Mouse (Mus musculus): ENCODE data around the gene Nosip. TPM values are rescaled to one million over a fixed set of nuclear protein-coding genes. Genes with fewer than 3 reads are reported as not detected.
A peak's percentile ranks its signal among the peaks of the same experiment; 100 is the strongest.

The Nosip gene
- polyA plus RNA-seq, 1 experiment from 2014 or later, result 58.9 TPM

DNA sequence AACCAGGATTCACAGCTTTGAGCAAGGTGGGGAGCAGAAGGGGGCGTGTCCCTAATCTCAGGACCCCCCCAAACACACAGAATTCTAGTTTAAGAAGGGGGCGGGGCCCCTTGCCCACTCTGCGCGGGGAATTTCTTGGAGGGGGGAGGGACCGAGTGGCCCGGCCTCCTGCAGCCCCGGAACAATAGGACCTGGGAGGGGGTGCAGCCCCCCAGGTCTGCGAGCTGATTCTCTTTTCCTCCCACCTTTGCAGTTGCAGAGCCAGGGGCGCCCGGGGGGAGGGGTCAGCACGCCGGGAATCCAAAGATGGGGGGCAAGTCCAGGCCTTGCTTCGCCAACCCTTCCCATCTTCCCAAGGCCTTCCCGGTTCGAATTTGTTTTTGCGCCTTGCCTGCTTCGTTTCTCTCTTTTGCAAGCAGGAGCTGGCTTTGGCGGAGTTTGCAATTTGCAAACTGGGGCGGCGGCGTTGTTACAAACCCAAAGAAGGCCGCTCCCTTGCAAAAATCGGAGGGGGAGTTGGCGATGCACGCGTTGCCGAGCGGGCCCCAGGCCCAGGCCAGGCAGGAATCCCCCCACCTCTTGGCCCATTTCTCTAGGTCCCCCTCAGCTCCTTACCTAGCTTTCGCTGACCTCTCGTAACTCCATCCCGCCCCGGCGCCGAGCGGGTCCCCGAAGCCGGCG is 9.9 kb upstream of the Nosip start:
- Histone ChIP-seq H3K4me1 (ENCODE audit: control insufficient read depth, insufficient read depth, low read length) (peaks cover 5% of the 10 kb centered on the region; the same call in 1 of the 2 replicates), H3K36me3 (ENCODE audit: control insufficient read depth, insufficient read depth, low read length) (peaks cover 29% of the 10 kb centered on the region), H3K4me2 (peak overlapping the region; percentile 99), H3K9me3 (replicated peaks; ENCODE audit: control insufficient read depth, low read length) (no peaks in the 10 kb centered on the region), H3K4me3 (ENCODE audit: low read depth, low read length) (peak overlapping the region; percentile 85), H3K27ac (ENCODE audit: low read depth, low read length) (peak overlapping the region; percentile 99), H3K9ac (ENCODE audit: low read depth, low read length) (peak overlapping the region; percentile 93), H3K27me3 (ENCODE audit: control insufficient read depth, insufficient read depth, low read length) (no peaks in the 10 kb centered on the region)
- WGBS (ENCODE audit: insufficient replicate concordance), result under 1% methylated on average over 36 of the region's 38 CpGs
- no peak for ATAC-seq (replicated peaks; ENCODE audit: insufficient number of reproducible peaks, low FRiP score, low TSS enrichment)

DNA sequence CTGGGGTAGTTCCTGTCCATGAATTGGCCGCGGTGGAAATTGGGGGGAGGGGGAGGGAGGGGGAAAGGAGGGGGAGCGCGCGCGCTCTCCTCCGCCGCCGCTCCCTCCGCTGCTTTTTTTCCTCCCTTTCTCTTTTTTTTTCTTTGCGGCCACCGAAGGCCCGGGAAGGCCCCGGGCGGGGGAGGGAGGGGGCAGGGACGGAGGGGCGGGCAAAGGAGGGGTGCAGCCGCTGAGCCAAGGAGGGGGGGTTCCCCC is 9.4 kb upstream of the Nosip start, which contains the start of gene Prr12:
Gene Prr12 (minus strand): TSS at position 20 of the 255 bp plus-strand sequence.
- ATAC-seq (replicated peaks; ENCODE audit: insufficient number of reproducible peaks, low FRiP score, low TSS enrichment), result no peak

GRCm38 (mm10) chr7:45053117-45053930 is 8.9 kb upstream of the Nosip start:
- WGBS (ENCODE audit: insufficient replicate concordance), result under 1% methylated on average over 37 of the region's 59 CpGs
- H3K9me3 ChIP-seq (replicated peaks; ENCODE audit: control insufficient read depth, low read length), result no peaks in the 10 kb centered on the region
- peak overlapping the region; percentile 99 for H3K27ac ChIP-seq (ENCODE audit: low read depth, low read length)
- peak overlapping the region; percentile 99 for H3K4me2 ChIP-seq
- peak; percentile 41 for ATAC-seq (replicated peaks; ENCODE audit: insufficient number of reproducible peaks, low FRiP score, low TSS enrichment)
- H3K27me3 ChIP-seq (ENCODE audit: control insufficient read depth, insufficient read depth, low read length), result no peaks in the 10 kb centered on the region
- H3K4me3 ChIP-seq (ENCODE audit: low read depth, low read length), result peak overlapping the region; percentile 85
- H3K36me3 ChIP-seq (ENCODE audit: control insufficient read depth, insufficient read depth, low read length), result peaks cover 19% of the 10 kb centered on the region
- H3K9ac ChIP-seq (ENCODE audit: low read depth, low read length), result peak overlapping the region; percentile 93
- H3K4me1 ChIP-seq (ENCODE audit: control insufficient read depth, insufficient read depth, low read length), result peaks cover 5% of the 10 kb centered on the region; the same call in 1 of the 2 replicates

More for the DNA sequence above, 9.4 kb upstream of the Nosip start, which contains the start of gene Prr12:
- H3K9ac ChIP-seq (ENCODE audit: low read depth, low read length), result peak within 1 kb of the TSS; percentile 93
- peak within 1 kb of the TSS; percentile 85 for H3K4me3 ChIP-seq (ENCODE audit: low read depth, low read length)
- 0% methylated on average over 14 of the region's 18 CpGs for WGBS (ENCODE audit: insufficient replicate concordance)
- H3K4me2 ChIP-seq, result peak within 1 kb of the TSS; percentile 99
- peak within 1 kb of the TSS; percentile 99 for H3K27ac ChIP-seq (ENCODE audit: low read depth, low read length)
- no peaks in the 10 kb centered on the region for H3K9me3 ChIP-seq (replicated peaks; ENCODE audit: control insufficient read depth, low read length)
- H3K27me3 ChIP-seq (ENCODE audit: control insufficient read depth, insufficient read depth, low read length), result no peaks in the 10 kb centered on the region
- H3K4me1 ChIP-seq (ENCODE audit: control insufficient read depth, insufficient read depth, low read length), result peaks cover 5% of the 10 kb centered on the region; the same call in 1 of the 2 replicates
- peaks cover 25% of the 10 kb centered on the region for H3K36me3 ChIP-seq (ENCODE audit: control insufficient read depth, insufficient read depth, low read length)

DNA sequence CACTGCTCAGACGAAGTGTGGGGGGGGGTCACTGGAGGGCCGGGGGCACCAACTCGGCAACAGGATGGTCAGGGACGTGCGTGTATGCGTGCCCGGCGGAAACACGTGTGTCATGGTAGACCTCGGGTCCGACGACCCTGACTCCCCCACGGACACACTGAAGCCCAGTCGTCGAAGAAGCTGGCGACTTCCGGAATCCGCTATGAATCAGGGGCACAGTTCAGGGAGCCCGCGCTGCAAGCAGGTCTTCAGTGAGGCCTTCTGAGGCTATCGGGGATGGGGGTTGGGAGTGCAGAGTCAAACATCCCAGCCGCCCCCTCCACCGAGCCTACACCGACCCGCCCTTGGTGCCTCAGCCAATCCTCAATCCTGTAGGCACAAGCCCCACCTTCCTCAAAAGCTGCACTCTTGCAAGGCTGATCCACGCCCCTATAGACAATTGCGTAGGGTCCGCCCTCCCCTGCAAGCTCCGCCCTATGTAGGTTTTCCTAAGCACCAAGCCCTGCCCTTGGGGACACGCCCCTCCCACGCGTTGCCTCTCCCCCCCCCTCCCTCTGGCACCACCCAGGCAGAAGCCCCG is 8.2 kb upstream of the Nosip start:
- Histone ChIP-seq H3K4me2 (peak overlapping the region; percentile 99), H3K36me3 (ENCODE audit: control insufficient read depth, insufficient read depth, low read length) (peaks cover 12% of the 10 kb centered on the region), H3K9ac (ENCODE audit: low read depth, low read length) (peak overlapping the region; percentile 93), H3K4me3 (ENCODE audit: low read depth, low read length) (peak overlapping the region; percentile 85), H3K4me1 (ENCODE audit: control insufficient read depth, insufficient read depth, low read length) (peaks cover 5% of the 10 kb centered on the region; the same call in 1 of the 2 replicates), H3K27me3 (ENCODE audit: control insufficient read depth, insufficient read depth, low read length) (no peaks in the 10 kb centered on the region), H3K9me3 (replicated peaks; ENCODE audit: control insufficient read depth, low read length) (no peaks in the 10 kb centered on the region), H3K27ac (ENCODE audit: low read depth, low read length) (peak overlapping the region; percentile 99)
- ATAC-seq (replicated peaks; ENCODE audit: insufficient number of reproducible peaks, low FRiP score, low TSS enrichment), result peak; percentile 92
- 0% methylated on average over 33 of the region's 33 CpGs for WGBS (ENCODE audit: insufficient replicate concordance)

GRCm38 (mm10) chr7:45056329-45056971 is 5.8 kb upstream of the Nosip start:
- no peak for ATAC-seq (replicated peaks; ENCODE audit: insufficient number of reproducible peaks, low FRiP score, low TSS enrichment)
- Histone ChIP-seq H3K36me3 (ENCODE audit: control insufficient read depth, insufficient read depth, low read length) (no peaks in the 10 kb centered on the region), H3K4me3 (ENCODE audit: low read depth, low read length) (no peak overlapping the region), H3K4me2 (no peak overlapping the region), H3K27ac (ENCODE audit: low read depth, low read length) (no peak overlapping the region), H3K9me3 (replicated peaks; ENCODE audit: control insufficient read depth, low read length) (no peaks in the 10 kb centered on the region), H3K27me3 (ENCODE audit: control insufficient read depth, insufficient read depth, low read length) (no peaks in the 10 kb centered on the region), H3K4me1 (ENCODE audit: control insufficient read depth, insufficient read depth, low read length) (peaks cover 5% of the 10 kb centered on the region), H3K9ac (ENCODE audit: low read depth, low read length) (no peak overlapping the region; the same call in 1 of the 2 replicates)
- 62% methylated on average over 14 of the region's 14 CpGs for WGBS (ENCODE audit: insufficient replicate concordance)

DNA sequence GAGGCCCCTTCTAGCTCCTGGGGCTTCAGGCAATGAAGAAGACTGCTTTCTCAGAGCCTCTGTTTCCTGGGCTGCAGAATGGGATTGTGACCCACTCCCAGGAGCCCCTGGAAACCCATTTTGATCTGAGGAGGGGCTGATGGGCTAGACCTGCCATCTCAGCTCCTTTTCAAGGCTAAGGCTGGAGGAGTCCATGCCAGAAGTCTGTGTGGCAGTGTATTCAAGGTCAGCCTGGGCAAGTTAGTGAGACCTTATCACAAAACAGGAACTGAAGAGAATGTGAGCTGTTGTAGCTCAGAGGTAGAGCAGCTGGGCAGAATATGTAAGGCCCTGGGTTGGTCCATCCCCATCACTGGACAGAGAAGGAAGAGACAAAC is 5.3 kb upstream of the Nosip start:
- H3K9ac ChIP-seq (ENCODE audit: low read depth, low read length), result no peak overlapping the region; the same call in 1 of the 2 replicates
- no peak overlapping the region for H3K4me3 ChIP-seq (ENCODE audit: low read depth, low read length)
- no peaks in the 10 kb centered on the region for H3K36me3 ChIP-seq (ENCODE audit: control insufficient read depth, insufficient read depth, low read length)
- peaks cover 9% of the 10 kb centered on the region for H3K4me1 ChIP-seq (ENCODE audit: control insufficient read depth, insufficient read depth, low read length)
- H3K27ac ChIP-seq (ENCODE audit: low read depth, low read length), result no peak overlapping the region
- no peaks in the 10 kb centered on the region for H3K27me3 ChIP-seq (ENCODE audit: control insufficient read depth, insufficient read depth, low read length)
- H3K9me3 ChIP-seq (replicated peaks; ENCODE audit: control insufficient read depth, low read length), result no peaks in the 10 kb centered on the region
- H3K4me2 ChIP-seq, result no peak overlapping the region
- ATAC-seq (replicated peaks; ENCODE audit: insufficient number of reproducible peaks, low FRiP score, low TSS enrichment), result no peak

DNA sequence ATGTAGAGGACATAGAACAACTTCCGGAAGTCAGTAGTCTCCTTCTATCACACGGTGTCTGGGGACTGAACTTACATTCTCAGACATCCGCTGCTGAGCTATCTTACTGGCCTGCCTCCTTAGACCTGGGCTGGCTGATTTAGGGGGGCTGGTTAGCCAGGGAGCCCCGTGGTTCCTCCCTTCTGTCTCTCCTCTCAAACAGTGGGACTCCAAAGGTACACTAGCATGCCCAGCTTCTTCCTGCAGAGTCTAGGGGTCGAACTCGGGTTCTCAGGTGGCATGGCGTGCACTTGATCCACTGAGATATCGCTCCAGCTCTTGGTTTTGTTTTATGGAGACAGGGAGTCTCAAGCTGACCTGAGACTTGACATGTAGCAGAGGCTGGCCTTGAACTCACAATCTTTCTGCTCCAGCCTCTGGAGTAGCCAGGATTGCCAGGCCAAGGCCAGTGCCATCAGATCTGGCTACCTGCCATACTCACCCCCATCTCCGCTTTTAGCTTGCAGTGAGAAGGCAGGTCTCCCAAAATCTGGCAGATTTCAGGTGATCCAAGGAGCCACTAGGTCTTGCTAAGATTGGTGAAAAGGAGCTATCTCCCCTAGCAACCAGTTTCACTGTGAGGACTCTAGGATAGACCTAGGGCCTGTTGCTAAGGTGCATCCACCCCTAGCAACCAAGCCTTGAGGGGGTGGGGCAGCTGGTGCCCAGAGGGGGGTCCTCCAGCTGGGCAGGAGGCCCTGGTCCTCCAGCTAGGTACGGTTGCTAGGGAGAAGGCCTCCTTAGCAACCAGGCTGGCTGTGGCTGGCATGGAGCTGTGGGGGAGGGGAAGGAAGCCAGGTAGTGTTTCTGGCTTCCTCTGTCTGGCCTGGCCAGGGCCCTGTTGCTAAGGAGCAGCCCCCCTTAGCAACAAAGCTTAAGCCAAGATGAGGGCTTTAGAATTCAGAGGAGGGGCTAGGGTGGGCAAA is 3.3 kb upstream of the Nosip start:
- no peak for ATAC-seq (replicated peaks; ENCODE audit: insufficient number of reproducible peaks, low FRiP score, low TSS enrichment)
- WGBS (ENCODE audit: insufficient replicate concordance), result 74% methylated on average over 10 of the region's 10 CpGs
- no peak overlapping the region for H3K27ac ChIP-seq (ENCODE audit: low read depth, low read length)
- peaks cover 12% of the 10 kb centered on the region for H3K4me1 ChIP-seq (ENCODE audit: control insufficient read depth, insufficient read depth, low read length)
- no peaks in the 10 kb centered on the region for H3K27me3 ChIP-seq (ENCODE audit: control insufficient read depth, insufficient read depth, low read length)
- H3K36me3 ChIP-seq (ENCODE audit: control insufficient read depth, insufficient read depth, low read length), result no peaks in the 10 kb centered on the region
- H3K9ac ChIP-seq (ENCODE audit: low read depth, low read length), result no peak overlapping the region
- no peak overlapping the region for H3K4me3 ChIP-seq (ENCODE audit: low read depth, low read length)
- H3K9me3 ChIP-seq (replicated peaks; ENCODE audit: control insufficient read depth, low read length), result no peaks in the 10 kb centered on the region
- no peak overlapping the region for H3K4me2 ChIP-seq
